Mouse (Mus musculus) C2C12 (cell line): Measurements from ENCODE around the gene Tgfbr3. TPM values are rescaled to one million over a fixed set of nuclear protein-coding genes. Genes with fewer than 3 reads are reported as not detected.

Experiments used
- H3K27me3 ChIP-seq: one replicate; pipeline ENCODE4 v1.6.1; 2011; ENCODE audit not compliant: control insufficient read depth, insufficient read depth, insufficient read length
- H3K36me3 ChIP-seq: one replicate; pipeline ENCODE4 v1.6.1; 2011; ENCODE audit not compliant: control insufficient read depth, insufficient read depth
- H3K4me3 ChIP-seq: one replicate; pipeline ENCODE4 v1.5.1; 2011; ENCODE audit warnings: mild to moderate bottlenecking, control low read depth; ENCODE audit not compliant: poor library complexity, insufficient read depth, severe bottlenecking
- H3K79me2 ChIP-seq: one replicate; pipeline ENCODE4 v1.6.1; 2011; ENCODE audit not compliant: control insufficient read depth, insufficient read depth
- H3K79me3 ChIP-seq: one replicate; pipeline ENCODE4 v1.6.1; 2011; ENCODE audit warnings: low read depth, control low read depth
- H3ac ChIP-seq: one replicate; pipeline ENCODE3; 2011; ENCODE audit warnings: low read depth; ENCODE audit not compliant: control insufficient read depth, insufficient read length
- CEBPB ChIP-seq: IDR thresholded peaks from one replicate; pipeline ENCODE4 v1.6.1; 2011; ENCODE audit warnings: low read depth, mild to moderate bottlenecking, control low read depth, moderate library complexity
- CTCF ChIP-seq: IDR thresholded peaks from one replicate; pipeline ENCODE4 v1.5.1; 2011; ENCODE audit not compliant: control insufficient read depth, insufficient read depth, insufficient read length
- FOSL1 ChIP-seq: IDR thresholded peaks from one replicate; pipeline ENCODE4 v1.8.0; 2011; ENCODE audit warnings: mild to moderate bottlenecking, low read length; ENCODE audit not compliant: poor library complexity, insufficient read depth, severe bottlenecking
- MAX ChIP-seq: IDR thresholded peaks from one replicate; pipeline ENCODE4 v1.6.1; 2011; ENCODE audit warnings: mild to moderate bottlenecking, control low read depth
- MYOD1 ChIP-seq: IDR thresholded peaks from one replicate; pipeline ENCODE4 v1.6.1; 2011; ENCODE audit warnings: low read depth; ENCODE audit not compliant: control insufficient read depth, insufficient read length
- MYOG ChIP-seq: IDR thresholded peaks from one replicate; pipeline ENCODE4 v1.6.1; 2011; ENCODE audit not compliant: control insufficient read depth, insufficient read length; ENCODE audit errors: extremely low read depth
- USF1 ChIP-seq: IDR thresholded peaks from one replicate; pipeline ENCODE4 v1.6.1; 2011; ENCODE audit warnings: low read depth, mild to moderate bottlenecking, control low read depth, moderate library complexity
- polyA plus RNA-seq: library from polyadenylated mRNA; unstranded; fragments of >200 nt; fragmentation: generic; extraction: Trizol; gene quantifications from one replicate; pipeline ENCODE4 v1.2.1, GENCODE M21; 2012; ENCODE audit warnings: missing spikeins

Tgfbr3 gene
- polyA plus RNA-seq, 1 experiment: 0.20 TPM

GRCm38 (mm10) chr5:107242993-107243392 lies 46.4 kb downstream of the Tgfbr3 start:
- H3K36me3 ChIP-seq: no peaks in the 10 kb centered on the region
- H3K79me2 ChIP-seq: no peaks in the 10 kb centered on the region
- H3K4me3 ChIP-seq: no peak overlapping the region
- TF ChIP-seq MYOG: no peak
- TF ChIP-seq CEBPB: no peak
- no peak for TF ChIP-seq MAX
- no peak for TF ChIP-seq FOSL1
- no peak for TF ChIP-seq CTCF
- no peak for TF ChIP-seq MYOD1
- no peak for TF ChIP-seq USF1
- H3K27me3 ChIP-seq: no peaks in the 10 kb centered on the region
- H3ac ChIP-seq: no peak overlapping the region
- H3K79me3 ChIP-seq: no peaks in the 10 kb centered on the region

- no peaks in the 10 kb centered on the region for H3K36me3 ChIP-seq
- H3K27me3 ChIP-seq: no peaks in the 10 kb centered on the region
- no peak overlapping the region for H3K4me3 ChIP-seq
- no peaks in the 10 kb centered on the region for H3K79me2 ChIP-seq
- H3K79me3 ChIP-seq: no peaks in the 10 kb centered on the region
- TF ChIP-seq MAX (no peak), CTCF (no peak), CEBPB (no peak), USF1 (no peak), MYOD1 (no peak), MYOG (no peak), FOSL1 (no peak)
- no peak overlapping the region for H3ac ChIP-seq
These were observed 49.2 kb downstream of the Tgfbr3 start for GRCm38 (mm10) chr5:107240276-107240675.

- Histone ChIP-seq H3K27me3 (no peaks in the 10 kb centered on the region), H3K36me3 (no peaks in the 10 kb centered on the region), H3K79me2 (no peaks in the 10 kb centered on the region), H3K79me3 (no peaks in the 10 kb centered on the region), H3ac (no peak overlapping the region), H3K4me3 (no peak overlapping the region)
- TF ChIP-seq CEBPB (no peak), MAX (no peak), CTCF (no peak), FOSL1 (no peak), USF1 (no peak), MYOD1 (no peak), MYOG (no peak)
These were observed 51.4 kb downstream of the Tgfbr3 start for GRCm38 (mm10) chr5:107237971-107238426.

- Histone ChIP-seq H3K36me3 (no peaks in the 10 kb centered on the region), H3K4me3 (no peak overlapping the region), H3K79me2 (no peaks in the 10 kb centered on the region), H3K79me3 (no peaks in the 10 kb centered on the region), H3ac (no peak overlapping the region), H3K27me3 (no peaks in the 10 kb centered on the region)
- TF ChIP-seq USF1 (no peak), FOSL1 (no peak), MYOD1 (no peak), MAX (no peak), CTCF (no peak)
These were observed 52.5 kb downstream of the Tgfbr3 start for GRCm38 (mm10) chr5:107236975-107237374.

- Histone ChIP-seq H3K4me3 (no peak overlapping the region), H3K27me3 (no peaks in the 10 kb centered on the region), H3ac (no peak overlapping the region), H3K36me3 (no peaks in the 10 kb centered on the region), H3K79me2 (no peaks in the 10 kb centered on the region), H3K79me3 (no peaks in the 10 kb centered on the region)
- TF ChIP-seq USF1 (no peak), MYOD1 (no peak)
These were observed 53.4 kb downstream of the Tgfbr3 start for GRCm38 (mm10) chr5:107236039-107236438.

- H3K4me3 ChIP-seq: no peak overlapping the region
- H3K79me3 ChIP-seq: no peaks in the 10 kb centered on the region
- H3ac ChIP-seq: no peak overlapping the region
- H3K27me3 ChIP-seq: no peaks in the 10 kb centered on the region
- H3K79me2 ChIP-seq: no peaks in the 10 kb centered on the region
- H3K36me3 ChIP-seq: no peaks in the 10 kb centered on the region
- TF ChIP-seq USF1: no peak
- TF ChIP-seq CTCF: no peak
- no peak for TF ChIP-seq MYOD1
- no peak for TF ChIP-seq MAX
- TF ChIP-seq FOSL1: no peak
- TF ChIP-seq MYOG: no peak
- TF ChIP-seq CEBPB: no peak
These were observed 55.8 kb downstream of the Tgfbr3 start for GRCm38 (mm10) chr5:107233366-107234354.
